Mouse (Mus musculus) cerebellum, adult 8-10 months (tissue): ENCODE measurements around the gene Spon1.

Source experiments
- DNase-seq: peaks from one replicate; pipeline ENCODE4 v3.0.0; 2022

The Spon1 gene

DNA sequence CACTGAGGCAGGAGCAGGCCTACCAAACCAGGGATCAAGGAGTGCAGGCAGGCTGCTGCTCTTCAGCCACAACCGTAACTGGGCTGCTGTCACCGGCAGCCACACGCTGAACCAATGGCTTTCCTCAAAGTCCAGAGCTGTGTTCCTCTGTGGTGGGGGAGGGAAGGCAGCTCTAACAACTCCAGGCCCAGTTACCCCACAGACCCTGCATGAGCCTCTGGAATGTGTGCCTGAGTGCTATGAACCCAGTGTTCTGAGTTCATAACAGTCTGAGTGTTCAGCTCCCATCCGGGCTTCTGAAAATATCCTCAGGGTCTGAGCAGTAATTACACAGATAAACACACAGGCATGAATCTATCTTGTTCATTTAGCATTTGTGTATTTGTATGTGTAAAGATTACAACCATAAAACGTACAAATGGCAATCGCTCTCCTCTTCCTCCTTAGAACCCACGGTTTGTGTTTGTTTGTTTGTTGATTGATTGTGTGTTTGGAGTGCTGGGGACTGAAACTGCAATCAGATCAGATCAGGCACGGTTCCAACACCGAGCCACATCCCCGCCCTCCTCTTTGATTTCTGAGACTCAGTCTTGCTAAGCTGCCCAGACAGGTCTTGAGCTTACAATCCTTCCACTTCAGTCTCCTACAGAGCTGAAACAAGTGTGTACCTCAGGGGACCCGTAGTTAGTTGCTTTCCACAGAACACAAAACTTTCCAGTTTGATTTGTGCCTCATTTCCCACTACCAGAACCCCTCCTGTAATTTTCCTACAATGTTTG, 299.8 kb downstream of the Spon1 start:
- no peak for DNase-seq

DNA sequence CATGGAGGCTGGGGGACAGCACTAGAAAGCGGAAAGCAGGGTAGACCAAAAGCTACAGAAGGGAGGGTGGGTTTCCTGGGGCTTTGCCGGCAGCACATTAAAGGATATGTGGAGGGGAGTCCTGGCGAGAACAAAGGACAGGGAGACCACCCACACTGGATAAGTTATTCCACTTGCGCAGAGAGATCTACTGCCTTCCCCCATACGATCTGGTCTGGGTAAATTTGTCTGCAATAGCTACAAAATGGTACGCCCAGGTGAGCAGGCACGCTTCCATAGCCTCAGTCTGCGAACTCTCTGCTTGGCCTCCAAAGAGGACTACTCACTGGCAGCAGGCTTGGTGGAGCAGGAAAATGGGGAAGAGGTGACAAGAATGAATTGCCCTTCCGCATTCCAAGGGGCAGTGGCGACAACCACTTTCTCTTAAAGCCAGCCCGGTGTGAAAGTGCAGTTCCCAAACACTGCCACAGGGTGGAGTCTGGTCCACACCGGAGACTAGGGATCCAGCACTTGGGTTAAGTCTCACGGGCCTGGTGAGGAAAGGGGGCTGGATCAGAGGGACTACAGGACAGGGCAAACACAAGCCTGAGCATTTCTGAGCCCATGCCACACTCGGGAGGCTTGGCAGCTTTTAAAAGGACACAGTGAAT, 300.9 kb downstream of the Spon1 start:
- DNase-seq, result peak; percentile 90

DNA sequence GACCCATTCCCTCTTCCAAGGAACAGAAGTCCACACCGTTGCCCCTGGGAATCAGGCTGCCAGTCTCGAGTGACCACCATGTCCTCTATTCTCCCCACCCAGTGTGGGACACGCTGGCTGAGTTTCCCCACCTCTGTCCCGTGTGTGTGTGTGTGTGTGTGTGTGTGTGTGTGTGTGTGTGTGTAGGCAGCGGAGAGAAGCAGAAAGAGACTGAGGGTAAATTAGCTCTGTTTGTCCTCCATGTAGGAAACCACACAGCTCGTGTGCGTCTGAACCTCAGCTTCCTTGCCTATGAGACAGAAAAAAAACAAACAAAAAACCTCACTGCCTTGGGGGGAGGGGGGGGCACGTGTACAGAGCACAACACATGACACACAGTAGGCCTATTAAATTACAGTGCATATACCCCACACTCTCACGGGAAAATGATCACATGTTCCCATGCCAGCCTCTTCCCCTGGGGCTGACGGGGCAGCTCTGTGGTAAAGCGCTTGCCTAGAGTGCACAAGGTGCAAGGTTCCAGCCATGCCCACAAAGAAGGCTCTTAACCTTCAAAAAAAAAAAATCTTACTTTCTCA, 303.2 kb downstream of the Spon1 start:
- no peak for DNase-seq

DNA sequence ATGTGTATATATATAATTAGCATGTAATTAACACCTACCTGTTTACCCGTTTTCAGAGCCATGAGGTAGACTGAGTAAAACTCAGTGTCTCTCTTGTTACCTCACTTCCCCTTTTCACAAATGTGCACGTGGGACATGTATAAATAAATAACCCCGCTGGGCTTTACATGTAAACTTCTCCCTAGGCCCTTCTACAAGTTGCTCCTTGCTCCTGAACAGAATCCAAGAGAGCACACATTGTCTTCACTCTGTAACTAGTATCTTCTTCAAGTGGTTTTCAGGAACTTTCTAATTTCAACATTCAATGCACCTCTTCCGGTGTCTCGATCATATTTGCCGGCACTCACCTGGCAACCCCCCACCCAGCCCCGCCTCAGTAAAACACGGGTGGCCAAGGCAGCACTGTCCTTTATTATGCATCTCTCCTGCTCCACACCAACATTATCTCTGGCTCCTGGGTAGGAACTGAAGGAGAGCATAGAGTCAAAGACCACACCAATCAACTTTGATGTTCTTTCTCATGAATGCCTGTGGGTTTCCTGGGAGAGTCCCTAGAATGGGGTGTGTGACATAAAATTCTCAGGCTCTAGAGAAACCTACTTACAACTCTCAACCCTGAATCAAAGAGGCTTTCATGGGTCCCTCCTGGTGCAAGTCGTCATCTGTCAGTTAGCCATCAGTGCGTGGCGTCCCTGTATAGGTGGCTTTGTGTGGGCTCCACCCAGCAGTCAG, 304.1 kb downstream of the Spon1 start:
- no peak for DNase-seq

DNA sequence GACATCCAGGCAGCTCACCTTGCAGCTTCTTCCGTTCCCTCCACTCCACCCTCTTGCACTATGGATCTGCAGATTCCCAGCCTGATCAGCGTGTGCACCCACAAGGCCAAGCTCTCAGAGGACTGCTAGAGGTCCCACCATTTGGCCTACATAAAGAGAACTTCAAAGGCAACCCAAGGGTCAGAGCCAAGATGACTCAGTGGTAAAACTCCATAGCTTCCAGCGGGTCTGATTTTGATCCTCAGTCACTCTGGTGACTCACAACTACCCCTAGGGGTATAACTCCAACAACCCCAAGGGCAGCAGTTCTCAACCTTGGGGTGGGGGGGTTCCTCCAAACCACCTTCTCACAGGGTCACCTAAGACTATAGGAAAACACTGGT, 304.7 kb downstream of the Spon1 start:
- DNase-seq, result no peak

DNA sequence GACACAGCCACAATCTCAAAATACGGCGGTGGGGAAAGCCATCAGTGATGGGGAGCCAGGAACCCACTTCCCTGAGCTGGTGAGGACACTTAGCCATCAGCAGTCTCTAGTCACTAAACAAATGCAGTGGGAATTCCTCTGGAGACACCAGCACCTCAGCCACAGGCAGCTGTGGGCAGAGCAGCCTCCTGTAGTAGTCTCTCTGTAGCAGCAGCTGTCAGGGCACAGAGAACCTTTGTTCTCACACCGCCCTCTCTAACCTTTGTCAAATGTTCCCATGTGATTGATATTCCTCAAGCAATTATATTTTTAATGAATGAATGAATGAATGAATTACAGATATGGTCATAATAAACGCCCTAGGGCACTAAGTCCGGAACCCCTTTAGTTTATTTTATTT, 305.6 kb downstream of the Spon1 start:
- no peak for DNase-seq

DNA sequence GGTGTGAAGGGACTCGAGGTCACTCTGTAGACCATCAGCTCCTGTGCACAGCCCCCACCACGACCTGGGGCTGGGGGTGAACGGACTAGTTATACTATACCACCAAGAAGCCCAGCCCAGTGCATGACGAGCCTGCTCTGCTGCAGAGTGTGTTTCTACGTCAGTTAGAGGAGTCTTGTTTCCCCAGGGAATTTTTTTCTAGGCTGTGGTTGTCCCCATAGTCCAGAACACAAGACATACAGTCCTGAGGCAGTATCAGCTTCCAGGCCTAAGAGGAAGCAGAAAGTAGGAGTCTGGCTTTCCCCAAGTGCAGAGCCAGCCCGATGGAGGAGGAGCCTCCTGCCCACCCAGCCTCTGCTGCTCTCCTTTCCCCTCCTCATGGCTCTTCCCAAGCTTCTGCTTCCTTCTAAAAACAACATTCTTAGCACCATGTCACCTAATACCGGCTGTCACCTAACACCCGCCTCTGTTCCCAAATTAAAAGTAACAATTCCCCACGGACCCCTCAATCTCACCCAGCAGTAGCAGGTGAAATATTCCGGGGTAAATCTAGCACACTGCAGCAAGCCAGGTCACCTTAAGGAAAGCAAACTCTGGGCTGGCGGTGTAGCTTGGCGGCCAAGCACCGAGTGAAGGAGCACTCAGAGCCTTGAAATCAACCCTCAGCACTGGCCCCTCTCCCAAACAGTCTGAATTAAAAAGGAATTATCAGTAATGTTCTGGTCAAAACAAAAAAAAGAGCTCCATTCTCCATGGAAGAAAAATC, 306.2 kb downstream of the Spon1 start:
- no peak for DNase-seq

DNA sequence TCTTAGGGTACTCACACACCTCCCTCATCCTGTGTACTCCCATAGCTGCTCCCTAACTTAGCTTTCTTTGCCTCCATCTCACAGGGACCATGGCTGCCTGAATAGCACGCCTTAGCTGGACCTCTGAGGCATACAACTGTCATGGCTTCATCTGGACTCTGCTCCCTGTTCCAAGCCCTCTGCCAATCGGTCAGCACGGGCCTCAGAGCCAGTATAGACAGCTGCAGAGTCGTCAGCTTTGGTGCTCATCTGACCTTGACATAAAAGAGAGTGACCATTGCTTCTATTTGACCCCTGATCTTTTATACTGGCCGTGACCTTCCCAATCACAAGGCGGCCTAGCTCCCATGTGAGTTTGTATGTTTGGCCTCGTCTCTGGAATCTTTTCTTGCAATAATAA, 308.3 kb downstream of the Spon1 start:
- no peak for DNase-seq

DNA sequence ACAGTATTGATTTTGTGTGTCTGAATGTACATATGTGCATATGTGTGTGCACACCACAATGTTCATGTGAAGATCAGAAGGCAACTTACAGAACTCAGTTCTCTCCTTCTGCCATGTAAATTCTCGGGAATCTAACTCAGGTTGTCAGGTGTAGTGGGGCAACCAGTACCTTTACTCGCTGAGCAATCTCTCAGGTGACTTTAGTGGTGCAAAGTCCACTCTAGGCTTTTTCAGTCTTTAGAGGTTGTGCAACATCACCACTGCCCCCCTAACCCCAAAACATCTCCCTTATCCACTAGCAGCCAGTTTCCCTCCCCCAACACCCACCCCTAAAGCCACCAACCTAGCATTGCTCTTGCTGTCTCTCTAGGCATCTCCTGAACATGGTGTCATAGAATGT, 308.8 kb downstream of the Spon1 start:
- DNase-seq, result no peak

DNA sequence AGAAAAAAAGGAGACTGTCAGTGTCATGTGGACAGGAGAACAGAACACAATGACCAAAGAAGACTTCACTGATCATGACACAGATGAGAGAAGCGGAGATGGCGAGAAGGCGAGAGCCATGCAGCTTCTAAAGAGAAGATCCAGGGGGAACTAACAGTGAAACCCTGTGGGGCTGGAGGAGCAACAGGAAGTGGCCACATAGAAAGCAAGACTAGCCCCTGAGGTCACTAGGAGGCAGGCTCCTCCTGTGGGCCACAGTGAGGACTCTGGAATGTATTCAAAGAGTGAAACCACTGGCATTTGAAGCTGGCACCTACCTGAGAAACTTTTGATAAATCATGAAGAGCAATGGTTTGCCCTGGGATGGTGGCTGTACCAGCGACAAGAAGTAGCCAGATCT, 313.5 kb downstream of the Spon1 start:
- DNase-seq, result no peak

DNA sequence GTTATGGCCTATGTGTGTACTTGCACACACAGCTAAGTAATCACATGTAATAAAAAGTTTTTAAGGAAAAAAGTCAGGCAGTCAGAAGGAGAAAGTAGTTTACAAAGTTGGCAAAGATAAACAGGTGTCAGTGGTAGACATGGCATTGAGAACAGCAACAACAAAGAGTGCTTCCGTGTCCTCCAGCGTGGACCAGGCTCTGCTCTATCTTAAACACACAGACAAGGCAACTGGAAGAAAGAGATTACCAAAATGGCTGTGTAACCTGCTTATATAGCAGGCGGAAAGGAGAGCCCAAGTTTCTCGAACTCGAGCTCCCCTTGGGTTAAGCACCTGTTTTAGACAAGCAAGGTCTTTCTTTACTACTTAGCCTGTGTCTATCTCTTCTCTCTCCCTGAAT, 314.5 kb downstream of the Spon1 start:
- no peak for DNase-seq

DNA sequence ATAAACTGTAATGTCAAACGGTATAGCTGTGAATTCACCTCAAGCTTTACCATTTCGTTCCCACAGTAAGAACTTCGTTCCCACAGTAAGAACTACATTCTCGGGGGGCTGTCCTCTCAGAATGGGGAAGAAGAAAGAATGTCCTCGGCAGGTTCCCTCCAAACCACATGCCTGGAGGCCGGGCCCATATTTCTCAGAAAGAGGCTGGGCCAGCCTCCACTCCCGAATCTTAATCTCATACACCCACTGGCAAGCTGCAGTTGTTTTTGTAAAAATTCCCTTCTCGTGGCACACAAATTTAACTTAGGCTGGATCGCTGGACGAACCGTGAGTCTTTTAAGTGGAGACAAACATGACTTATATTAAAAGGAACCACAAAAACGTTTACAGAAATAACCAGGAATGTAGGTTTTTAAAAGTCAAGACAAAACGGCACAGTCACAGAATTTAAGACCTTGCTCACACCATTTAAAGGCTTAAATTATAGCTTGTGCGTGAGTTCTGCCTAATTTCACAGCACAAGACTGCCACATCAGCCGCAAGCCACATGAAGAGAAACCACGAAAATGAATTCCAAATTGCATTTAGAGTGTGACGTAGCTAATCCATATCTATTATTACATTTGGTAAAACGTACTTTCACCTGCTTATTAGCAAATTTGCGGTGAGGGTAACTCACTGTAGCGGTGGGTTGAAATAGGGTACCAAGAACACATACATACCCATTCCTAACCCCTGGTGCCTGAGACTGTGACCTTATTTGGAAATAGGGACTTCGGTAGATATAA, 316.0 kb downstream of the Spon1 start:
- no peak for DNase-seq

DNA sequence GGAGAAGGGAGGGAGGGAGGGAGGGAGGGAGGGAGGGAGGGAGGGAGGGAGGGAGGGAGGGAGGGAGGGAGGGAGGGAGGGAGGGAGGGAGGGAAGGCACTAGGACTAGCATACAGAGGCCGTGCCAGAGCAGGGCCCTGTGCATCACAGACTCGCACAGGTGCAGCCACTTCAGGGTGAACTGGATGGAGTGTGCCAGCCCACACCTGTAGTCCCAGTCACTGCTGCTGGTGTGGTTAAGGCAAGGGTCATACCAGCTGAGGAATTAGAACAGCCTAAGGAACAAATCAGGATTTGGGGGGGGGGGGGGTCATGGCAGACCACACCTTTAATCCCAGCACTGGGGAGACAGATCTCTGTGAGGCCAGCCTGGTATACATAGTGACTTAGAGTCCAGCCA, 317.3 kb downstream of the Spon1 start:
- DNase-seq, result no peak

DNA sequence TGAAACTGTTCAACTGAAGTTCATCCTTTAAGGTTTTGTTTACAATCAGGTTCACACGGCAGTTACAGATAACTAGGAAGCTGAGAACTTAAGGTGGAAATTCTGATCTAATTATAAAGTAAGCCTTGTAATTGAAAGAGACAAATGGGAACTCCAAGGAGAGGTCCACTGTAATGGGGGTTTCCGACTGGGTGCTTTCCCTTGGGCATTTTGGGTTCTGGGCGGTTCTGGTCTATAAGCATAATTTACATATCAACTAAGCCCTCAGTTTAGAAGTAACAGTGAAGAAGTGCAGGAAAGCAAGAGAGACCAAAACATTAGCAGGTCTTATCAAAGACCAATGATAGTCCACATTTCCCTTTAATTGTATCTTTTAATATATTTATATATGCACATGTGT, 318.0 kb downstream of the Spon1 start:
- no peak for DNase-seq

DNA sequence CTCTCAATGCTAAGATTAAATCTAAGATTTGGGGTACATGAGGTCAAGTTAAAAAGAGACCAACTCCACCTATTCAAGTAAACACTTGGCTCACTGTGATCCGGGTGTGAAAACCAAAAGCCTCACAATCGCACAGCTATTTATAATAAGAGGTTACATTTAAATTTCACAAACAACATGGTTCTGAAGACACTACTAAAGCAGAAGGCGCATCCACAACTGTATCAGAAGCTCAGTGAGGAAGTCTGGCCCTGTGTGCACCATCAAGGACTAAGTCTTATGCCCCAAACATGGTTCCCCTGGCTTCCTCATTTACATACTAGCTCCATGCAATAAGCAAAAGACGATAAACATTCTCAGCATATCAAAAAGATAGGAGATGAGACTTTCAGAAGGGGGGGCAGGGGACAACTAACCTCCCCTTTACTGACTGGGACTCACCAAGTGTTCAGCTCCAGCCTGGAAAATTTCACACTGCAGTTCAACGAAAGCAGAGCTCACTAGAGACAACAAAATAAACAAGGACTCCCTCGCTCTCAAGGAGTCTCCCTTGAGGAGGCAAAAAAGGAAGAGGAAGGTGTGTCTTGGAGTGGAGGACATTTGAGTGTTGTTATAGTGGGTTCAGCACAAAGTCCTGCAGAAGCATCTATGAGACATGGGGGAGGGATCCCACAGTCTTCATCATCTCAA, 320.4 kb downstream of the Spon1 start:
- DNase-seq, result no peak

DNA sequence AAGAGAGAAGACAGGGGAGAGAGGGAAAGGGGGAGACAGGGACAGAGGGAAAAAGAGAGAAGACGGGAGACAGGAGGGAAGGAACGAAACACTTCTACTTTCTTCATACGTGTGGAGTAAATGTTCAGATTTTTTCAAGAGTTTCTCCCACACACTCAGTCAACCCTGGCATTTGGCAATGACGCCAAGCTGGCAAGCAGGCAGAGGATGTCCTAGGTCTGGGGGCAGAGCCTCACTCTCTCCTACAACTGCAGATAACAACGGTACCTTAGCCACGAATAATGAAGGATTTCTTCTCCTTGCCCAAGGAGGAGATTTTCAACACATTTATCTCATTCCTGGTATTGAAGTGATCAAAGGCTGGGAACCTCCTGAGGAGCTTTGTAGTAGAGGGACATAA, 321.5 kb downstream of the Spon1 start:
- DNase-seq, result no peak

DNA sequence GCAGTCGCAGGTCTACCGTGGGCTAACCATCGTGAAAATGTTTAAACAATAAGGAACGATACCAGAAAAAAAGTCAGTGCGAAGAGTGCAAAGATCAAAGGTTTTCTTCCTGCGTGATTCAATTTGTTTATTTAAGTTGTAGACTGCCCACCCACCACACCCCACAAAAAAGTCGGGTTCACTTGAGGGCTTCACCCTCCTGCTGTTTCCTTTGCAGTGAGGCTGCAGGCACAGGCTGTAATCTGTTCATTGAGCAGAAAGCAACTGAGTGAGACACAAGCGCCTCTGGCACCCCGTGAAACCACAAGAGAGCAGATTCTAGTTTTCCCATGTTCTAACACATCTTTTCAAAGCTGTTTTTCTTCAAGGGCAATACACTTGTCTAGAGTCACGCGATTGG, 322.2 kb downstream of the Spon1 start:
- DNase-seq, result no peak

DNA sequence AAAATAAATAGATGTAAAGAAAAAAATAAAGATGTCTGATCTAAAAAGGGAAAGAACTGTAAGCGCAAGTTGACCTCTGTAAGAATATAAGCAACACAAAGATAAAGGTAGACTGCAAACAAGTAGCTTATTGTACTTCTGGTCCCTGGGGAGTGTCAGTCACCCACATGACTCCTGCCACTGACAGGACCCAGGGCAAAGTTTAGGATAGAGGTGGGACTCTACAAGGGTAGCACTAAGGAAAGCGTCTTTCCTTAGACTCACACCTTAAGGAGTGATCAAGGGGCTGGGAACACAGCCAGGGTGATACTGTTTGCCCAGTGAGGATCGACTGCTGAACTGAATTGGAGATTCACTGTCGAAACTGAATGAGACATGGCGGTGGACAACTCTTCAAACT, 323.1 kb downstream of the Spon1 start:
- DNase-seq, result no peak

DNA sequence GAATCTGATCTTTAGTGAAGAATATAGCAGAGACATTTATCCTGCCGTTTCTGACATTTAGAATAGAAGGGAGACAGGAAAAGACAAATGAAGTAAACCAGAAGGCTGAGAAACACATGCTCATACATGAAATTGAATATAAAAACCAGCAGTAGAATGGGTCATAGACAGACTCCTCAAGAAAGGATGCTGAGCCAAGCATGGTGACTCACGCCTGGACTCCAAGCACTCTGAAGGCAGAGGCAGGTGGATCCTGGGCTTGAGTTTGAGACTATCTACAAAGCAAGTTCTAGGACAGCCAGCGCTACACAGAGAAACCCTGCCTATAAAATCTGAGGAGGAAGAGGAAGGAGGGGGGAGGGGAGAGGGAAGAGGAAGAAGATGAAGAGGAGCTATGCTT, 324.4 kb downstream of the Spon1 start:
- DNase-seq, result no peak

DNA sequence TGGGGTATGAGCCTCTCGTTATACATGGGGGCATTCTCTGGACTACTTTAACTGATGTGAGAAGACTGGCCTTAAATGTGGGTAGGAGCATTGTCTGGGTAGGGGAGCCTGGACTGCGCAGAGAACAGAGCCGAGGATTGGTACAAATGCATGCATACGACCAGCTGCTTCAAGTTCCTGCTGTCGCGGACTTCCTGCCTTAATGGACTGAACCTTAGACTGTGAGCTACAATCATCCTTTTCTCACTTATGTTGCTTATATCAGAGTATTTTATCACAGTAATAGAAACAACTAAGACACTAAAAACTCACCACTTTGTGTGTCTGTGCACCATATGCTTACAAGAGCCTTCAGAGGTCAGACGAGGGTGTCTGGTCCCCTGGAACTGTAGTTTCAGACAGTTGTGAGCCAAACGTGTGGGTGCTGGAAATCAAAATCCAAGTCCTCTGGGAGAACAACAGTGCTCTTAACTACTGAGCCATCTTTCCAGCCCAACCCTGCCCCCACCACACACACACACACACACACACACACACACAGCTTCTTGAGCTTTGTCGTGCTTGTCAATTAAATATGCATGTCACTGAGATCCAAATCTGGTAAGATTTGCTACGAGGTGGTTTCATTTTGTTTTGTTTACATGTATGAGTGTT, 325.2 kb downstream of the Spon1 start:
- no peak for DNase-seq
